Mouse (Mus musculus): ENCODE measurements at regions not wholly inside any gene's neighbourhood (a gene's known extent, or its start where the extent isn't known, plus 50 kb on each side); places are given as distances from the start of the nearest gene placed in this dataset.
A peak's percentile ranks its signal among the peaks of the same experiment; 100 is the strongest.

DNA sequence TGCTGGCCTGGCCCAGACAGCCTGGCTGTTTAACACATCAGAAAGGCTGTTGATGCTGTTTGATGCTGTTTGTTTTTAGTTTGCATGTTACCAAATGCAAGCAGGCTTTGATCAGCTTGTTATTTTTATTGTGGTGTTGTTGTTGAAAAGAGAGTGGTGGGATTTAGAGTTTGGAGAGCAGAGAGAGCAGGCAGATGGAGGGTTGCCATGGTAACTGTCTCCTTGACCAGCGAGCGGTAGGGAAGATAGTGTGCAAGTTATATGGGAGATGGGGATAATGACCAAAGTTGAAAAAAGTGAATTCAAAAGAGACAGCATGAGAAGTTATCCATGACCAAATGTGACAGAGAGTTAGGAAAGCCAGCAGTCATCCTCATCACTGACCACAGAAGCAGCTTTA lies 83.3 kb downstream of the Cmc2 start:
- DNase-seq (ENCODE audit: low read depth): no peak

DNA sequence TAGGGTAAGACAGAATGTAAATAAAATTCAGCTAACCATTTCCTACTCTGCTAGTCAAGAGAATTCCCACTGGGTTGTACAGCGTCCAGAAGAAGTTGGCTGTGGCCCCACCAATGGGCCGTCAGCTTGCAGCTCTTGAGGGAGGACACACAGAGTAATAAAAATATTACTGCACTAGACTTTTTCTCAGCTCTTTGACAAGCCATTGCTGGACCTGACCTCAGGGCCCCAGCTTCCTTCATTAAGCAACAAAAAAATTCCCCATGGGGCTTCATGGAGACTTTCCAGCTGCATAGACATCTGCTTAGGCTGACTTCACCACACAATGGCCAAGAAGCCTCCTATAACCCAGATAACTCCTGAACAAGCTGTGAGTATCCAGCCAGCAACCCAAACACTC lies 89.1 kb downstream of the Cmc2 start:
- no peak for DNase-seq (ENCODE audit: low read depth)

DNA sequence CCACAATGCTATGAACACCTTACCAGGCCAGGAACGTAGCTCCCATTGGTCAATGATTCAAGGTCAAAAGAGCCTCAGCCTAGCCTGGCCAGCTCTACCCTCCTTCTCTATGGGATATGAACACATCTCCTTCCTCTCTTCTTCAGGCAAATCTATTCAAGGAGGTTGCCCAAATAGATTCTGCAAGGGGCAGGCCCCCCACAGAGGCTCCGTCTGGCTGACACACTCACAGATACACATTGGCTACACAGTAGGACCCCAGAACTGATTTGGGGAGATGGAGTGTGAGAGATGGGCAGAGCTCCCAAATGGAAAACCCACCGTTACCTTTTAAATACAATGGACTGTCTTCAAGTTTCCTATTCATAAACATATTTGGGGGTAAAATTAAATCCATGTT lies 91.6 kb downstream of the Cmc2 start:
- DNase-seq (ENCODE audit: low read depth): no peak

DNA sequence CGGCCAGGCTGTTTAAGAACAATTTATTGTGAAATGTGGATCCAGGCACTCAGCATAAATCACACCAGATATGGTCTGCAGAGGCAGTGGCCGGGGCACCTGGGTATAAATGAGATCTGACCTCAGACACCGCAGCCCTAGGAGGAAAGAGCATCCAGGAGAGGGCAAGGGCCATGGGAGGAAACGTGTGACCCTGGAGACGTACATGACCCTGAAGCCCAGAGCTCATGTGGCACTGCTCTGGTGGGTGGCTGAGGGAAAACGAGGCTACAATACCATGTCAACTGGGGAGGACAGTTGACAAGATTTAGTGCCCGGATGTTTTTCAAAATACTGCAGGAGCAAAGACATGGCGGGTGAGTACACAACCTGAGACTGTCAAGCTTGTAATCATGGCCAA lies 93.0 kb downstream of the Cmc2 start:
- no peak for DNase-seq (ENCODE audit: low read depth)

DNA sequence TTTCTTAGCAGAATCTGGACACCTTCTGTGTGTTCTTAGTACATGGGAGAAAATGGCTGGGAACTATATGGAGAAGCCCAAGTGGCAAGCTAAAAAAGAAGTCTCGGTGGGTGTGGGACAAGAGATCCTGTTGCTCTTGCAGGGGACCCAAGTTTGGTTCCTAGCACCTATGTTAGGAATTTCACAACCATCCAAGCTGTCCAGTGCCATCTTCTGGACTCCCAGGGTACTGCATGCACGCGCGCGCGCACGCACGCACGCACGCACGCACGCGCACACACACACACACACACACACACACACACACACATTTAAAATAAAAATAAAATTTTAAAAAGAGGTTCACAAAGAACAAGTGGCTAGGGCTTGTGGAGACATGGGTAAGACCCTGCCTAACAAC lies 94.1 kb downstream of the Cmc2 start:
- DNase-seq (ENCODE audit: low read depth): no peak

DNA sequence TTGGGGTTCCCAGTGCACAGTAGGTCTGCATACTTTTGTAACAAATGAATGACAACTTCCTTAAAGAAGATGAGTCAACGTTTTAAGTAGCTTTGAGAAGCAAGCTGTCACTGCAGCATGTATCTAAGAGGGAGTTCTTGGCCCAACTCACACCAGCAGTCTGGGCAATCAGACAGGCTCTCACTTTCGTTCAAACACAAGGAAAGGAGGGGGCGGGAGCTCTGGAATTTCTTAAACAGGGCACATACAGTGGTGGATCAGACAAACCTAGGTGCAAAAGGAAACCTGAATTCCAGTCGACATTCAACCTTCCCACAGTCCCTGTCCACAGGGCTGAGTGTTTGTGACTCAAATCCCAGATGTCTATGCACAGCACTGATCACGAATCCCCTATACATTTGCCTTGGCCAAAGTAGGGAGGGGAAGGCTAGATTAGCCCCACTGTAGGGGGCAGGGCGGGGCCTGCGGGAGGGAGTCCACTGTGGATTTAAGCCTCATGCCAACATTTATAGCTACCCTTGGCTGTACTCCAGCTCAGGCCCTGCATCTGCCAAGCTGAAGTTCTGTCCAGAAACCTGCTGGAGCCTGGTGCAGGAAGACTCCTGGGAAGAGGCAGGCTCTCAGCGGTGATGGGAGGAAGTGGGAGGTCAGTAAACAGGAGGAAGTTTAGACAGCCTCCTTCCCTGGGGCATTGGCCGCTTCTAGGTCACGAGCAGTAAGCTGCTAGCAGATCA lies 81.5 kb upstream of the Cdyl2 start:
- no peak for DNase-seq (ENCODE audit: low read depth)

DNA sequence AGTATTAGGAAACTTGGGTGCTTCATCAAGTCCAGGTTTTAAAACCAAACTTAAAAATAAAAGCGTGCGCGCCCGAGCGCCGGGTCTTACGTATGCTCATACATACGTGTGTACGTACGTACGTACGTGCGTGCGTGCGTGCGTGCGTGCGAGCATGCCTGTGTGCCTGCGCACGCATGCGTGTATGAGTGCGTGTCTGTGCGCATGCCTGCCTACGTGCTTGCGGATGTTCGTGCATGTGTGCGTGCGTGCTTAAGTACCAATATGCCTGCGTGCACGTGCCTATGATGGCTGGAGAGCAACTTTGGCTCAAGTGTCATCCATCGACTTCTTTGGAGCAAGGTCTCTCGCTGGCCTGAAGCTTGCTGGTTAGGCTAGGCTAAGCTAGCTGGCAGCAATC lies 68.5 kb upstream of the Cdyl2 start:
- no peak for DNase-seq (ENCODE audit: low read depth)

DNA sequence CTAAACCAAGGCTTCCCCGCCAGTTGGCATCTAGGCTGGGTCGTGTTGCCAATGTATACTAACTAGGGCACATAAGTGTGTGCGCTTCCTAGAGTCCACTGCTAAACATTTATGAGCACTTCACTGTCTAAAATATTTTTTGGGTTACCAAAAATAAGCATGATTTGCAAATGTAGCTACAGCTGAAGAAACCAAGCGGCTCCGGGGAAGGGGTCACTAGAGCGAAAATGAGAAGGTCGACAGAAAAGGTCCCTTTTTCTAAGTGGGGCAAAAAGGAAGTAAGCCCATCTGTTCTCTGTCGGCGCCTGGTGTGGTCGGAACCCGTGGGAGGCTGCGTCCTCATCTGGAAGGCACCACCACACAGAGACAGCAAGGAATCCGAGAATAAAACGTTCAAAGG lies 67.8 kb upstream of the Cdyl2 start:
- no peak for DNase-seq (ENCODE audit: low read depth)

DNA sequence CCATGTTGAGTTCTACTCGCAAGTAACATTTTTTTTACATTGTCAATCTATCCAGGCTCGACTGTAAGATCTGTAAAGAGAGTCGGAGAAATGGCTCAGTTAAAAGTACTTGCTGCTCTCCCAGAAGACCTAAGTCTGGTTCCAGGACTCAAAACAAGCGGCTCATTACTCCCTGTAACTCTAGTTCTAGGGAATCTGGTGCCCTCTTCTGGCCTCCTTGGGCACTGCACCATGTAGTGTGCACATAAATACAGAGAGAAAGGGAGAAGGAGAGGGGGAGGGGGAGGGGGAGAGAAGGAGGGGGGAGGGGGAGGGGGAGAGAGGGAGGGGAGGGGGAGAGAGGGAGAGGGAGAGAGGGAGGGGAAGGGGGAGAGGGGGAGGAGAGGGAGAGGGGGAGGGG lies 66.2 kb upstream of the Cdyl2 start:
- peak; percentile 31 for DNase-seq (ENCODE audit: low read depth)

DNA sequence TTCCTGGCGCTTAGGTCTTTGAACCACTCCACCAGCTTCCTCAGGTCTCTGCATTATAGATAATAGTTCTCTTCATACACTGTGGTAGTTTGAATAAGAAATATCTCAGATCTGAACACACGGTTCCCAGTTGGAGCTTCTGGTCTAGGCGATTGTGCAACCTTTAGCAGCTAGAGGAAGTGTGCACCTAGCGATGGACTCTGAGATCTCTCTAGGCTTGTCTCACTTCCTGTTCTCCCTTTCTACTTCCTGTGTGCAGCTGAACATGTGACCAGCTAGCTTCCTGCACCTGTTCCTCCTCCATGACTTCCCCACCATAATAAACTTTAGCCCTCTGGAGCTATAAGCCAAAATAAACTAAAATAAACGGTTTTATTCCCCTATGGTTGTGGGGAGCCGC lies 62.9 kb upstream of the Cdyl2 start:
- DNase-seq (ENCODE audit: low read depth): no peak

DNA sequence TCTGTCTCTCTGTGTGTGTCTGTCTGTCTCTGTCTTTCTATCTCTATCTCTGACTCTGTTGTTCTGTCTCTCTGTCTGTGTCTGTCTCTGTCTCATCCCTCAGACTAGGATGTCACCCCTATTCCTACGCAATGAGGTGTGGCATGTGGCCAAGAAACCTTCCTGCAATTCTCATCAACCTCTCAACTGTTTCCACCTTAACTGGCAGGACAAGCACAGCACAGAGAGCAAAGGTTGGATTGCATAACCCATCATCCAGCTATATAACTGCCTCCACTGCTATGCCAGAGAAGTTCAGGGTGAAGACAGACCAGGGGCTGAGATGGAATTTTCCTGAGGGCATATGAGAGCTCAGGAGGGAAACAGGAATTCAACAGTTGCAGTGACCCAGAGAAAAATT lies 60.3 kb upstream of the Cdyl2 start:
- DNase-seq (ENCODE audit: low read depth): no peak

DNA sequence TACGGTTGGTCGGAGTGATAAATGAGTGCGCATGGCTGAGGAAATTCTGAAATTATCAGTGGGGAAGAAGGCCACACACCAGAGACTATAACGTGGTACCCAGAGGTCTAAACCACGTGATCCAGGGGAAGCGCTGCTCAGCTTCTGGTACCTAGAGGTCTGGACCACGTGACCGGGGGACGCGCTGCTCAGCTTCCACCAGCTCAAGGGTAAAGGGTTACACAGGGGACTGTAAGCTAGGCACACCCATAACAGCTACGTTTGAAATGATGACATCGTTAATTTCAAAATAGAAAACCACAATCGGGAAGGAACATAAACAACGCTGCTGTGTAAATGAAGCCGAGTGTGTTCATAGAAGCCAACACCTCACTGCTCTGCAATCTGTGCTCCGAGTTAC lies 57.5 kb upstream of the Cdyl2 start:
- no peak for DNase-seq (ENCODE audit: low read depth)

Measured in induced T-regulatory cell, adult 2 months (primary cell).